Mouse (Mus musculus): Measurements from ENCODE around the gene Klf13. TPM values are rescaled to one million over a fixed set of nuclear protein-coding genes. Genes with fewer than 3 reads are reported as not detected.

Gene Klf13
- polyA plus RNA-seq, 1 experiment from 2014 or later = 16.7 TPM

DNA sequence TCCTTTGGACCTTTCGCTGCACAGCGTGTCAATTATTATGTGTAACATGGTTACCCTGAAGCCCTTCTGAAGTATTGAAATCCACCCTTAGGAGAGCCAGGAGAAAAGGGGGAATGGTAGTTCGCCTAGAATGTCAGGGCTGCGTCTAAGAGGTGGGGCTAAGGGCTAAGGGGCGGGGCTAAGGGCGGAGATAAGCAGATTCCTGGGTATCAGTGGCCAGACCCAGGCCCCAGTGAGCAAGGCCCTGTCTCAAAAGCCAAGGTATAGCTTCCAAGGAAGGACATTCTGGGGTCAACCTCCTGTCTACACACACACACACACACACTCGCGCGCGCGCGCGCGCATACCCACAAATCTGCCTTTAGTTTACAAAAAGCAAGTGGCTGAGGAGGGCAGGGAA, 61.1 kb downstream of the Klf13 start:
- Histone ChIP-seq H3K9ac (no peak overlapping the region), H3K4me1 (replicated peaks) (peaks cover 41% of the 10 kb centered on the region), H3K4me2 (peak overlapping the region; percentile 36; the same call in 1 of the 2 replicates), H3K9me3 (replicated peaks) (no peaks in the 10 kb centered on the region), H3K36me3 (no peaks in the 10 kb centered on the region), H3K27ac (ENCODE audit: poor library complexity, severe bottlenecking) (no peak overlapping the region), H3K27me3 (replicated peaks) (no peaks in the 10 kb centered on the region), H3K4me3 (no peak overlapping the region)
- no peak for ATAC-seq (ENCODE audit: insufficient number of reproducible peaks, low FRiP score)
- 24% methylated on average over 14 of the region's 14 CpGs for WGBS

DNA sequence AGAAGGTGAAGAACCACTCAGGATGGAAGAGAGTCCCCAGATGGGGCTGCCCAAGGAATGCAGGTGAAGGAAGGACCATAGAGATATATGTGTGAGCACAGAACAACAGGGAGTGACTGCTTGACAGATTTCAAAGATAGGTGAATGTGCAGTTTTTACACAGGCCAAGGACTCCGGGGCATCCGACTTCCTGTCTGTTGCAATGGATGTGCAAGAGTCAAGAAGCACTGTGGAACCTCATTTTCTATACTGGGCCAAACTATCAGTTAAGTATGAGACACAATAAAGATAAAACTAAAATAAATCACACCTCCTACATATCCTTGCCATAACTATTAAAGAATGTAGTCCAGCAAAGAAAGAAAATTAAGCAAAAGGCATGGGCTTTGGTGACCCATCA, 62.1 kb downstream of the Klf13 start:
- Histone ChIP-seq H3K4me3 (no peak overlapping the region), H3K4me1 (replicated peaks) (peaks cover 41% of the 10 kb centered on the region), H3K36me3 (no peaks in the 10 kb centered on the region), H3K9ac (no peak overlapping the region), H3K4me2 (no peak overlapping the region), H3K27ac (ENCODE audit: poor library complexity, severe bottlenecking) (no peak overlapping the region), H3K9me3 (replicated peaks) (no peaks in the 10 kb centered on the region), H3K27me3 (replicated peaks) (no peaks in the 10 kb centered on the region)
- no peak; the same call in 1 of the 2 replicates for ATAC-seq (ENCODE audit: insufficient number of reproducible peaks, low FRiP score)
- WGBS = 72% methylated on average over 2 of the region's 2 CpGs

DNA sequence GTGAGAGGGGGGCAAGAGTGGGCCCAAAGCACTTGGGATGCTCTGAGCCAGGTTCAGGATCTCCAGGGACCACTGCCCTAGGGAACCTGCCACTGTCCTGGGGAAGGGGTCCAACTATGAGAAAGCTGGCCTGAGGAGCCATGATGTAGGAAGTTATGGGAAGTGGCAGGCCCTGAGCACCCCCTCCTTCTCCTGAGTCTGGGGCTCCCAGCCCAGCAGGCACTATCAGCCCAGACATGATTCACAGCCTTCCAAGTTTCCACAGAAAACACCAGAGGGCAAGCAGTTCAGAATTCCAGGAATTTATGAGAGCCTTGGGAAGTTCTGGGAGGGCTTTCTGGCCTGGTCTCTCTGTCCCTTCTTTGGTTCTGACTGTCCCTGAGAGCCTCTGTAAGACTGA, 63.0 kb downstream of the Klf13 start:
- Histone ChIP-seq H3K4me3 (no peak overlapping the region), H3K4me2 (no peak overlapping the region), H3K4me1 (replicated peaks) (peaks cover 41% of the 10 kb centered on the region), H3K27me3 (replicated peaks) (no peaks in the 10 kb centered on the region), H3K36me3 (no peaks in the 10 kb centered on the region), H3K9ac (no peak overlapping the region), H3K9me3 (replicated peaks) (no peaks in the 10 kb centered on the region), H3K27ac (ENCODE audit: poor library complexity, severe bottlenecking) (no peak overlapping the region)
- ATAC-seq (ENCODE audit: insufficient number of reproducible peaks, low FRiP score) = 0 out of 2 replicates have a peak, but pooled peaks have one; percentile 22

- WGBS = 18% methylated on average over 12 of the region's 12 CpGs
- Histone ChIP-seq H3K27me3 (replicated peaks) (no peaks in the 10 kb centered on the region), H3K4me1 (replicated peaks) (peaks cover 35% of the 10 kb centered on the region), H3K4me3 (peak overlapping the region; percentile 20), H3K4me2 (peak overlapping the region; percentile 59), H3K27ac (ENCODE audit: poor library complexity, severe bottlenecking) (no peak overlapping the region; the same call in 1 of the 2 replicates), H3K9me3 (replicated peaks) (no peaks in the 10 kb centered on the region), H3K36me3 (no peaks in the 10 kb centered on the region), H3K9ac (no peak overlapping the region)
- ATAC-seq (ENCODE audit: insufficient number of reproducible peaks, low FRiP score) = no peak
Measured at GRCm38 (mm10) chr7:63873880-63874279, 64.8 kb downstream of the Klf13 start.

DNA sequence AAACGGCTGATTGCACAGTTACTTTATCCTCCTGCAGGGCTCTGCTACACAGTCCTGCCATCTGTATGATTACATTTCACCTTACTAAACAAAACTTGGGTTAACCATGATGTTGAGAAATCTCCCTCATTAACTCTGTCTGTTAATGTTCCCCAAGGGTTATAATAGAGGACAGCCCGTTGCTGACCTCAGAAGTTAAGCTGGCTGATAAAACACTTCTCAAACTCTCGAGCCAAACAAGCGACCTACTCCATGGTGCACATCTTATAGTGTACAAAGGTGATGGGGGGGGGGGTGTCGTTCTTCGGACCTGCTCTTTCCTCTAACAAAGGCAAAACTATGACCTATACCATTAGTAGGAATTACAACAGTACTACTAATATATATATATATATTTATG, 67.0 kb downstream of the Klf13 start:
- Histone ChIP-seq H3K9me3 (replicated peaks) (no peaks in the 10 kb centered on the region), H3K4me2 (no peak overlapping the region), H3K4me3 (no peak overlapping the region), H3K27ac (ENCODE audit: poor library complexity, severe bottlenecking) (no peak overlapping the region), H3K27me3 (replicated peaks) (no peaks in the 10 kb centered on the region), H3K4me1 (replicated peaks) (peaks cover 31% of the 10 kb centered on the region), H3K9ac (no peak overlapping the region), H3K36me3 (no peaks in the 10 kb centered on the region)
- WGBS = 72% methylated on average over 6 of the region's 6 CpGs
- ATAC-seq (ENCODE audit: insufficient number of reproducible peaks, low FRiP score) = no peak

GRCm38 (mm10) chr7:63868356-63868918, 70.3 kb downstream of the Klf13 start:
- no peak overlapping the region for H3K27ac ChIP-seq (ENCODE audit: poor library complexity, severe bottlenecking)
- no peak overlapping the region for H3K9ac ChIP-seq
- H3K36me3 ChIP-seq = no peaks in the 10 kb centered on the region
- WGBS = 15% methylated on average over 6 of the region's 6 CpGs
- H3K9me3 ChIP-seq (replicated peaks) = no peaks in the 10 kb centered on the region
- no peaks in the 10 kb centered on the region for H3K27me3 ChIP-seq (replicated peaks)
- no peak overlapping the region for H3K4me2 ChIP-seq
- no peak for ATAC-seq (ENCODE audit: insufficient number of reproducible peaks, low FRiP score)
- H3K4me3 ChIP-seq = no peak overlapping the region
- H3K4me1 ChIP-seq (replicated peaks) = peaks cover 5% of the 10 kb centered on the region

GRCm38 (mm10) chr7:63865911-63866310, 72.8 kb downstream of the Klf13 start:
- H3K4me3 ChIP-seq = no peak overlapping the region
- H3K4me2 ChIP-seq = no peak overlapping the region
- no peaks in the 10 kb centered on the region for H3K9me3 ChIP-seq (replicated peaks)
- ATAC-seq (ENCODE audit: insufficient number of reproducible peaks, low FRiP score) = no peak
- H3K27ac ChIP-seq (ENCODE audit: poor library complexity, severe bottlenecking) = no peak overlapping the region
- H3K4me1 ChIP-seq (replicated peaks) = peaks cover 4% of the 10 kb centered on the region; the same call in 1 of the 2 replicates
- H3K27me3 ChIP-seq (replicated peaks) = no peaks in the 10 kb centered on the region
- no peak overlapping the region for H3K9ac ChIP-seq
- 83% methylated on average over 4 of the region's 4 CpGs for WGBS
- H3K36me3 ChIP-seq = no peaks in the 10 kb centered on the region

DNA sequence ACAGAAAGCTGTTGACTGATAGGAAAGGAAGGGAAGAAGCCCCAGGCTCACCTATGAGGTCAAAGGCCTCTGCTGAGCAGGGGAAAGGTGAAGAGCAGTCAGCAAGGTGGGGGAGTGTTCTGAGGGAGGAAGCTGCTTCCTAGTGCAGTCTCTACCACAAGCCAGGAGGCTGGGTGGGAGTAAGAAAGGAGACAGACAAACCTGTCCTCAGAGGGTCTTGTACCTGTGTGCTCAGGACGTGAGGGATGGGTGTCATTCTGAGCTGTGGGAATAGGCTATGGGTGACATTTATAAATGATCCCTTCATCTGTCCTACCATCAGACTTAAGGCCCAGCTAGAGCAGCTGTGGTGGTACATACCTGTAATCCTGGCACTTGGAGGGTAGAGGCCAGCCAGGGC, 75.7 kb downstream of the Klf13 start:
- 77% methylated on average over 1 of the region's 1 CpGs for WGBS
- no peaks in the 10 kb centered on the region for H3K27me3 ChIP-seq (replicated peaks)
- H3K9me3 ChIP-seq (replicated peaks) = no peaks in the 10 kb centered on the region
- no peak overlapping the region for H3K9ac ChIP-seq
- H3K36me3 ChIP-seq = no peaks in the 10 kb centered on the region
- no peak overlapping the region for H3K27ac ChIP-seq (ENCODE audit: poor library complexity, severe bottlenecking)
- H3K4me1 ChIP-seq (replicated peaks) = peaks cover 4% of the 10 kb centered on the region
- H3K4me2 ChIP-seq = no peak overlapping the region
- no peak for ATAC-seq (ENCODE audit: insufficient number of reproducible peaks, low FRiP score)
- H3K4me3 ChIP-seq = no peak overlapping the region

- no peaks in the 10 kb centered on the region for H3K9me3 ChIP-seq (replicated peaks)
- H3K4me2 ChIP-seq = no peak overlapping the region
- WGBS = 84% methylated on average over 6 of the region's 6 CpGs
- H3K4me1 ChIP-seq (replicated peaks) = peaks cover 4% of the 10 kb centered on the region
- no peak overlapping the region for H3K9ac ChIP-seq
- ATAC-seq (ENCODE audit: insufficient number of reproducible peaks, low FRiP score) = no peak
- H3K36me3 ChIP-seq = no peaks in the 10 kb centered on the region
- H3K27ac ChIP-seq (ENCODE audit: poor library complexity, severe bottlenecking) = no peak overlapping the region
- H3K27me3 ChIP-seq (replicated peaks) = no peaks in the 10 kb centered on the region
- H3K4me3 ChIP-seq = no peak overlapping the region
Measured at GRCm38 (mm10) chr7:63861123-63861522, 77.6 kb downstream of the Klf13 start.

DNA sequence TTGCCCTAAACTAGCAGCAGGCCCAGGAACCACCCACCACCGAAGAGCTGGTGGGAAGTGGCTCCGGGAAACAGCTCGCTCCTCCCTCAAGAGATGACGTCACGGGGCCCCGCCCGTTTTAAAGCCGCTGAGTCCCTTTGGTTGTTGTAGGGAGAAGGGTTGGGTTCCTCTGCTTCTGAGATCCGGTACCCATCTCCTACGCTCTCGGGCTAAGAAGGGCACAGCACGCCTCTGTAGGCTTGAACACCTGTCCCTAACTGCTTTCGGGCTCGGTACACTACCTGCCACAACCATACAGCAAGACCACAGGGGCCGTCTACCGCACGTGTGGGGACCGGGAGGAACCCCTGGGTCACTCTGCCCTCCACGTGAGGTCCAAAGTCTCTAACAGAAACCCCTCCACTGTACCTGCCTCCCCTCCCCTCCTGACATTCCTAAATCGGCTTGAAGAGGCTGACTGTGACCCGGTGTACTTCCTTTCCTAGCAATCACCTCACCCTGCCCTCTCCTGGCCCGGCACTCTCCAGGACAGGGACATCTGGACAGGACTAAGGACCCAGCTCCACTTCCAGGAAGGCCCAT, 80.1 kb downstream of the Klf13 start:
- Histone ChIP-seq H3K9me3 (replicated peaks) (no peaks in the 10 kb centered on the region), H3K4me2 (peak overlapping the region; percentile 91), H3K4me3 (peak overlapping the region; percentile 52), H3K27me3 (replicated peaks) (no peaks in the 10 kb centered on the region), H3K4me1 (replicated peaks) (peaks cover 4% of the 10 kb centered on the region), H3K27ac (ENCODE audit: poor library complexity, severe bottlenecking) (no peak overlapping the region), H3K9ac (peak overlapping the region; percentile 75), H3K36me3 (no peaks in the 10 kb centered on the region)
- 3% methylated on average over 22 of the region's 22 CpGs for WGBS
- peak; percentile 81 for ATAC-seq (ENCODE audit: insufficient number of reproducible peaks, low FRiP score)

- Histone ChIP-seq H3K9me3 (replicated peaks) (no peaks in the 10 kb centered on the region), H3K27ac (ENCODE audit: poor library complexity, severe bottlenecking) (no peak overlapping the region), H3K4me2 (peak overlapping the region; percentile 91; the same call in 1 of the 2 replicates), H3K4me1 (replicated peaks) (peaks cover 4% of the 10 kb centered on the region), H3K36me3 (no peaks in the 10 kb centered on the region), H3K9ac (no peak overlapping the region), H3K27me3 (replicated peaks) (no peaks in the 10 kb centered on the region), H3K4me3 (no peak overlapping the region)
- ATAC-seq (ENCODE audit: insufficient number of reproducible peaks, low FRiP score) = no peak
- 82% methylated on average over 17 of the region's 17 CpGs for WGBS
Measured at GRCm38 (mm10) chr7:63857771-63858417, 80.8 kb downstream of the Klf13 start.
